Mouse (Mus musculus) ES-E14 (cell line): ENCODE data around the gene Tbc1d10b.

ENCODE experiments used
- HCFC1 ChIP-seq: IDR thresholded peaks from 2 replicates; pipeline ENCODE4 v1.6.1; 2012; ENCODE audit warnings: low read length, inconsistent platforms, borderline replicate concordance; ENCODE audit not compliant: insufficient read depth
- MAFK ChIP-seq: IDR thresholded peaks from 2 replicates; pipeline ENCODE4 v1.6.1; 2014; ENCODE audit warnings: mild to moderate bottlenecking, low read depth, low read length, inconsistent platforms; ENCODE audit not compliant: insufficient read depth
- ZC3H11A ChIP-seq: IDR thresholded peaks from 2 replicates; pipeline ENCODE4 v1.6.1; 2012; ENCODE audit warnings: low read depth, mild to moderate bottlenecking, inconsistent platforms, low read length, borderline replicate concordance
- ZNF384 ChIP-seq: IDR thresholded peaks from 2 replicates; pipeline ENCODE4 v1.6.1; 2012; ENCODE audit warnings: low read depth, low read length, inconsistent platforms

GRCm38 (mm10) chr7:127213485-127213884 lies 5.2 kb upstream of the Tbc1d10b start:
- TF ChIP-seq ZC3H11A (no peak), MAFK (no peak), HCFC1 (no peak), ZNF384 (no peak)
